Mouse (Mus musculus) CH12F3 (cell line): Measurements from ENCODE around the gene C2.

Experiments
- in situ Hi-C: fragments of 300-500 bp; cut with MboI; formaldehyde crosslinking; loops from 2 replicates; pipeline ENCODE4 v1.14.3; 2020; ENCODE audit warnings: low sequenced_read_pairs

The C2 gene

DNA sequence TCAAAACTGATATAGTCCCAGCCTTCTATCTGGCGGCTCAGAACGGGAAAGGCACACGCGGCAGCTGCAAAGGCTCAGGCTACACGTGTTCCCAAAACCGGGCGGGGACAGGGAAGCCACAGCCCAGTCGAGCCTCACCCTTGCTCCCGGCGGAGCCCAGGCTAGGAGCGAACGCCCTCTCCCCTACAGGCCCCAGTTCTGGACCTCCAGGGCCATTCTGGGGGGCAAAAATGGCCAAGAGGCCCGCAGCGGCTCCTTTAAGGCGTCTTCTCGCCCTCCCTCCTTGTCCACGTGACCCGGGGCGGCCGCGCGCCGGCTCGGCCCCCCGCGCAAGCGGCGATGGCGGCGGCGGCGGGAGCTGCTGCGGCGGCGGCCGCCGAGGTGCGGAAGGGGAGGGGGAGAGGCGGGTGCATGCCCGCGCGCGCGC is at the start of gene C2, which contains the start of gene Ehmt2:
Gene C2, minus strand, starts transcription at position 106 of the 427 bp plus-strand sequence.
Gene Ehmt2, plus strand, starts transcription at position 310 of the 427 bp plus-strand sequence.
- in situ Hi-C loops: no loop called here

DNA sequence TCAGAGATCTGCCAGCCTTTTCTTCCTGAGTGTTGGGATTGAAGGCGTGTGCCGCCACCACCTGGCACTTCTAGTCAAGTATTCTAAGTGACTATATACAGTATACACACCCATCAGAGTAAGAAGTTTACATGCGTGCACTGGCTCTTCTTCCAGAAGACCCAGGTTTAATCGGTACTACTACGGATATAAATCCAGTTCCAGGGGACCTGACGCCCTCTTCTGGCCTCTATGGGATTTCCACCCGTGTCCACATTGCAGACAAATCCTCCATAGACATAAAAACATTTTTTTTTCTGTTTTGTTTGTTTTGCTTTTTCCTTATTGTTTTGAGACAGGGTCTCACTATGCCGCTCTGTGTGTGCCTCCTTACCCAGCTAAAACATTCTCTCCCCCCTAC is 49.5 kb upstream of the C2 start:
- in situ Hi-C loops: loop anchor here (5.0 kb wide), 1 partner anchor 90 kb away; no protein-coding TSS in a partner anchor

DNA sequence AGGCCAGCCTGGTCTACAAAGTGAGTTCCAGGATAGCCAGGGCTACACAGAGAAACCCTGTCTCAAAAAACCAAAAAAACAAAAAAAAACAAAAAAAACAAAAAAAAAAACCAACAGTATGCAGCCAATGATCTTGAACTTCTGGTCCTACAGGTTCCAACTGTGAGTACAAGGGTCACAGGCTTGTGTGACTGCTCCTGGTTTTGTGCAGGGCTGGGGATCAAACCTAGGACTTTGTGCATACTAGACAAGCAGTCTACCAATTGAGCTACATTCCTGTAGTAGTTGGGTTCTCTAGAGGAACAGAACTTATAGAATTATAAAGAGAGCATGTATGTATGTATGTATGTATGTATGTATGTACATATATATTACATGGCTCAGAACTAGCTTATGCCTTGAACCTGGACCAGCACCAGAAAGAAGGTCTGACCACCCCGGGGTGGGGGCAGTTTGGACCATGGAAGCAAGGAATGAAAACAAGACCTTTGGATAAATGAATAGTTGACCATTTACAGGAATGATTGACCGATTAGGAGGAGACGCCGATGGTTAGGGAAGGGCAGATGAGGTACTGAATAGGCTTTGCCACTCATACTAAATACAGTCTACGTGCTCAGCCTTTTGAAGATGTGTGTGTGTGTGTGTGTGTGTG is 48.5 kb upstream of the C2 start:
- in situ Hi-C loops: loop anchor here (5.0 kb wide), 1 partner anchor 89 kb away; no protein-coding TSS in a partner anchor

DNA sequence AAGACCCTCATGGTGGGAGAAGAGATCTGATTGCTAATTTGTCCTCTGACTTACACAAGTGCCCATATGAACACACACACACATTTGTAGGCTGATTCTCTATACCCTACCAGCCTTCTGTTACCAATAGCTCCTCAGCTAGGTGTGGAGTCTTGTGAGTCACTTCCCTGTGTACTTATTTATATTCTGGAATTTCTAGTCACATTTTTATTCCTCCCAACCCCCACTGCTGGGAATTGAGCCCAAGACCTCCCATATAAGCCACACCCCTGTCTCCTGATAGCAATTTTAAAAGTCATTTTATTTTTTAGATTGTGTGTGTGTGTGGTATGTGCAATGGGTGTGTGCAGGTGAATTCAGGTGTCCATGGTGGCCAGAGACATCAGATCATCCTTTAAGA is 46.3 kb upstream of the C2 start:
- in situ Hi-C loops: no loop called here

DNA sequence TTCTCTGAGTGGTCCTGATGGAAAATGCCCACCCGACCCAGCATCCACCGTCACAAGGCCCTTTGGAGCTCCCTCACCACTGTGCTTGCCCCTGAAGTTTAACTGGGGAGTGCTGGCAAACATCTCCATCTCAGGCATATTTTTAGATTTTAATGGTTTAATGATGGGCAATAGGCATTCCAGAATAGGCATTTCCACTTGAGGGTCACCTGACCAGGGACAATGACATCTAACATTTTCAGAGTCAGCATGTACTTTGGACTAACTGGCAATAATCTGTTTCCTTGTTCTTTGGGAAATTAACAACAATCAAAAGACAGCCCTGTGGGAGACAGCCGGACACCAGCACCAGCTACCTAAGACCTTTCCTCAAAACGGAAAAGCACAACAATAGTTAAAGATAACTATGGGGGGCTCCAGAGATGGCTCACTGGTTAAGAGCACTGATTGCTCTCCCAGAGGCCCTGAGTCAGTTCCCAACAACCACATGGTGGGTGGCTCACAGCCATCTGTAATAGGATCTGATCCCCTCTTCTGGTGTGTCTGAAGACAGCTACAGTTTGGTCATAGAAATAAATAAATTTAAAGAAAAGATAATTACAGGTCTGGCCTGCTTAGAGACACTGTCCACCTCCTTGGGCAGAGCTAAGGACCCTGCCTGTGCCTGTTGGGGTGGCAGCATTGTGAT is 45.2 kb upstream of the C2 start:
- in situ Hi-C loops: no loop called here

DNA sequence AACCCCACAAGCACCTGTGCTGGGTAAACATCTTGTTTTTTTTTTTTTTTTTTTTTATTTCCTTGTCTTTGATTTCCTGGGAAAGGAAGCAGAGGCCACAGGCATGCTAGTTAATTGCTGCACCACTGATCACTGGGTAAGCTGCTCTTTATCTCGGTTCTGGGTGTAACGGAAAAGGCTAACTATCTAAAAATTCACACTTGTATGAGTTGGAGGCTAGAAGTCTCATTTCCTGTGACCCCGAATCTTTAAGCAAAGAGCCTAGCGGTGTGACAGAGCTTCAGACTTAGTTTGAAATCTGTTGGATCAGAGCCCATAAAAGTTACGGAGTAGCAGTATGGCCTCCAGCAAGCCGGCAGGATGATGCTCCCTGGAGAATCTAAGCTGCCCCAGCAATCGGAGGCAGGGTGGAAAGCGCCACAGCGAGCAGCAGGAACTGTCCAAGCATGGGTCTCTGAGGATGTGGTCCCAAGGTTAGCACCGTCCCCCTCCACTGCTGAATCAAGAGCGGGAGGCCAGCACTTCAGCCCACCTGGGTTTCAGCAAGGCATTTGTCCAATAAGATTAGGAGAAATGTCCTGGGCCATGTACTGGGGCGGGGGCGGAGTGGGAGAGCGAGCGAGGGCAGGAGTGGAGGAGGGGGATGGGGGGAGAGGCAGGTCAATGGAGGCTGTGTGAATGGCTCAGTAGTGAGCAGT is 43.4 kb upstream of the C2 start:
- in situ Hi-C loops: no loop called here

DNA sequence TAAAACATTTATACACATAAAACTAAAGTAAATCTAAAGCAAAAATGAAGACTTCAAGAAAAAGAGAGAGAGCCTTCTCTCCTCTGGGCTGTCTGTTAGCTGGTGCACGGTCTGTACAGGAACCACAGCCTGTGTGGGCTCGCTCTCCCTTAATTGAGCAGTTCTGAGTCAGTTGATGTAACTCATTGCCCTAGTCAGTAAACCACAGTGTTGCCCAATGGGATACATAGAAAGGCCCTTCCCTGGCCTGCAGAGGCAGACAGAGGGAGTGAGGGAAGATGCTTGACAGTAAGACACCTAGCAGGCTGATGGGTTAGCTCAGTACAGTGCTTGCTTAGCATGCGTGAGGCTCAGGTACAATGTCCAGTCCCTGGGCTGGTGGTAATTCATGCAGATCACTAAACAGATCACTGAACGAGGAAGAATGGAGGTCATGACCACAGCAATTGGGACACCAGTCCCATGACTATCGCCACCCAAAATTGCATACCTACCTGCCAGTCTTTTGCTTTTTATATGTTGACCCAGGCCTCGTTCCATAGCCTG is 40.0 kb upstream of the C2 start:
- in situ Hi-C loops: no loop called here

DNA sequence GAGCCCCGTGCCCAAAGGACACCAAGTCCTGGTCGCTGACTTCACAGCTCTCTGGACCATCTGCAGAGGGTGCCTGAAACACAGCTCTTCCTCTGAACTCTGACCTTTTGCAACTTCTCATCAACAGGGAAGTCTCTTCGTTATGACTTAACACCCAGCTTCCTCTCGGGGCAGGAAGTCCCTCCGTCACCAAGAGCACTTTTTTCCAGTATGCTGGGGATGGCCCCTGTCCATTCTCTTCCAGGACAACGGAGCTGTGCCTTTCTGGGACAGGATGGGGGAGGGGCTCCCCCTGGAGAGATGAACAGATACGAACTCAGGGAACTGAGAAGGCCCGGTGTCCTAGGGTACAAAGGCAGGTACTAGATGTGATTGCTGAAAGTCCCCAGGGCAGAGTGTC is 36.8 kb upstream of the C2 start:
- in situ Hi-C loops: no loop called here

DNA sequence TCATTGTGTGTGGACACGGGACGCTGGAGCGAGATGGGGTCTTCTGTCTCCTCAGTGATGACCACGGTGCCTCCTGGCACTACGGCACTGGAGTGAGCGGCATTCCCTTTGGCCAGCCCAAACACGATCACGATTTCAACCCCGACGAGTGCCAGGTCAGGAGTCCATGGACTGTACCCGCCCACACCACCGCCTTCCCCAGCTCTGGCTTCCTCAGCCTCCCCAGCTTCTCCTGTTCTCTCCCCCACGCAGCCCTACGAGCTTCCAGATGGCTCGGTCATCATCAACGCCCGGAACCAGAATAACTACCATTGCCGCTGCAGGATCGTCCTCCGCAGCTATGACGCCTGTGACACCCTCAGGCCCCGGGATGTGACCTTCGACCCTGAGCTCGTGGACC is 36.0 kb upstream of the C2 start:
- in situ Hi-C loops: no loop called here

DNA sequence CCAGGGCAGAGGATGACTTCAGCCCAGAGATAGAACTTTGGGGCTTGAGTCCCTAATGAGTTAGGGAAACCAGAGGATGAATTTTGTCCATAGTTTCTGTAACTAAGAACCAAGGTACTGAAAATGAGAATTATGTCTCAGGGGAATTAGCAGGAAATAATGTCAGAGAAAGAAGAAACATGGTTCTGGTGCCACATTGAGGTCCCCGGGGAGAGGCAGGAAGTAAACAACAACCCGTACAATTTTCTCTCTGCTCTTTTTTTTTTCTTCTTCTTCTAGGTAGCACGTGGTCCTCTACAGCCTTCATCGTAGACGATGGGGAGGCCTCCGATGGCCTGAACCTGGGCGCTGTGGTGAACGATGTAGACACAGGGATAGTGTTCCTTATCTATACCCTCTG is 34.2 kb upstream of the C2 start:
- in situ Hi-C loops: no loop called here

DNA sequence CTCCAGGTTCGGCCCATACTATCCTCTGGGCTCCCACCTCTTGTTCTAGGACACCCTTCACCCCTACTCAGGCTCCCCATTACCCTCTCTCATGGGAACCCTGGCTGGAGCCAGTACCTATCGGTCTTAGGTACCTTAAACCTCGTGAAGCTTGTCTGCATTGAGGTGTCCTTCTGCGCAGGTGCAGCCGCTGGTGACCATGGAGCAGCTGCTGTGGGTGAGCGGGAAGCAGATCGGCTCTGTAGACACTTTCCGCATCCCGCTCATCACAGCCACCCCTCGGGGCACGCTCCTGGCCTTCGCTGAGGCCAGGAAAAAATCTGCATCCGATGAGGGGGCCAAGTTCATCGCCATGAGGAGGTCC is 33.7 kb upstream of the C2 start:
- in situ Hi-C loops: no loop called here

DNA sequence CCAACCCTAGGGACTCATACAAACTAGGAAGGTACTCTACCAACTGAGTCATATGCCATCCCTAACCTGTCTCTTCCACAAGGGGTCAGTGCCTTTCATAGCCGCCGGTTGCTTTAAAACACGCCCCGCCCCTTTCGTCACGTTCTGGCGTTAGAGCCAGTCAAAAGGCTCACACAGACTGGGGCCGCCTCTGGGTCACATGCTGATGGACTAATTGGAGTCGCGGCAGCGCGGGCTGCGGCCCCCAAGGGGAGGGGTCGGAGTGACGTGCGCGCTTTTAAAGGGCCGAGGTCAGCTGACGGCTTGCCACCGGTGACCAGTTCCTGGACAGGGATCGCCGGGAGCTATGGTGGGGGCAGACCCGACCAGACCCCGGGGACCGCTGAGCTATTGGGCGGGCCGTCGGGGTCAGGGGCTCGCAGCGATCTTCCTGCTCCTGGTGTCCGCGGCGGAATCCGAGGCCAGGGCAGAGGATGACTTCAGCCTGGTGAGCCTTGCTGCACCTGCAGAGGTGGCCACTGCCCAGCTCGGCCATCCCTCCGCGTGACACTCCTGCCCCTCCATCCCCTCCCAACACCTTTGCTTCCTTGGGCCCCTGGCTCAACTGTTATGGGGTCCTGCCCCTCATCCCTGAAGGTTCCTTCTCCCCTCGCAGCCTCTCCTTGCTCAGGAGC is 33.1 kb upstream of the C2 start, which contains the start of gene Neu1:
Gene Neu1, plus strand, starts transcription at position 193 of the 674 bp plus-strand sequence.
- in situ Hi-C loops: no loop called here

DNA sequence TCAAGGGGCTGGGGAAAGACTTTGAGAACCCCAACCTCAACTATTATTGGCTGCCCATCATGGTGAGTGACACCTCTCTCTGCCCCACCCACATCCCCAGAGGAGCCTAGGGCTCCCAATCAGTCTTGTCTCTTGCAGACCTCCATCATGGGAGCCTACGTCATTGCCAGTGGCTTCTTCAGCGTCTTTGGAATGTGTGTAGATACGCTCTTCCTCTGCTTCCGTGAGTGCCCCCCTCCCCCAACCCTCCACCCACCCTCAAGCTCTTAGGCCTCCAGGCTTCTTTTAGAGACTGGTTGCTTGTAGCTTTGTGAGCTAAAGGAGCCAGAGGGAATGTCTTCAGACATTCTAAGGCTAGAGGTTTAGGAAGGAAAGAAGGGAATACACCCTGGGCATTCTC is 30.8 kb upstream of the C2 start:
- in situ Hi-C loops: no loop called here

DNA sequence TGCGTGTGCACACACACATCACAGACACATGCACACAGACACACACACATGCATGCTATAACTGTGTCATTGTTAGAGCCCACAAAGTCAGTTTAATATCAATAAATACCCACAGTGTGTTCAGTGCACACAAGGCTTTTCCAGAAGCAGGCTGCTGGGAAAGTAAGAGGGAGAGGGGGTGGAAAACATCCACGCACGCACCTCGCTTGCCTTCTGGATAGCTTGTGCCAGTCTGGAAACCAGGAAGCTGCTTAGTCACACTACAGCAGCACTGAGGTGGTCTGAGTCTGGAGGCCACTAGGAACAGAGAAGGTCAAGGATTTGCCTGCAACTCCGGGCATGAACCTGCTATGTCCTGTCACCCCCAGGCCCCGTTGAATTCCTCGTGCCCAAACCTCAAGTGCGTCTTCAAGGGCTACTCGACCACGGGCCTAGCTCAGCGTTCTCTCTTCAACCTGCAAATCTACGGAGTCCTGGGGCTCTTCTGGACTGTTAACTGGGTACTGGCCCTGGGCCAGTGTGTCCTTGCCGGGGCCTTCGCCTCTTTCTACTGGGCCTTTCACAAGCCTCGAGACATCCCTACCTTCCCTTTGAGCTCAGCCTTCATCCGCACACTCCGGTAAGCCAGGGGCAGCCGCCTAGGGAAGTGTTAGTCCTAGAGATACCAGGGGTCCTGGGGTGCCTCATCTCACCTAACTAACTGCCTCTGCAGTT is 29.4 kb upstream of the C2 start:
- in situ Hi-C loops: no loop called here

DNA sequence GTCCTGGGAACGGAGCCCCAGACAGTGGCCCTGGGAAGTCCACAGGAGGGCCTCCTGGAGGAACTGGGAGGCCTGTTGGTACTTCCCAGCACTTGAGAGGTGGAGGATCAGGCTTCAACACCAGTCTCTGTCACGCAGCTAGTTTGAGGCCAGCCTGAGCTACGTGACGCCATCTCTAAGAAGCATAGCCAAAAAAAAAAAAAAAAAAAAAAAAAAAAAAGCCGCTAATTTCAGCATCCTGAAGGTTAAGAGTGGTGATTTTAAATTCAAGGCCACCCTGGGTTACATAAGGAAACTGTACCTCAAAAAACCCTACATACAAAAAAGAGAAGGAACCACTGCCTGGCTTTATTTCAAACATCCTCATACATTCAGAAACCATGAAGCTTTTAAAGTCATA is 26.2 kb upstream of the C2 start:
- in situ Hi-C loops: no loop called here

DNA sequence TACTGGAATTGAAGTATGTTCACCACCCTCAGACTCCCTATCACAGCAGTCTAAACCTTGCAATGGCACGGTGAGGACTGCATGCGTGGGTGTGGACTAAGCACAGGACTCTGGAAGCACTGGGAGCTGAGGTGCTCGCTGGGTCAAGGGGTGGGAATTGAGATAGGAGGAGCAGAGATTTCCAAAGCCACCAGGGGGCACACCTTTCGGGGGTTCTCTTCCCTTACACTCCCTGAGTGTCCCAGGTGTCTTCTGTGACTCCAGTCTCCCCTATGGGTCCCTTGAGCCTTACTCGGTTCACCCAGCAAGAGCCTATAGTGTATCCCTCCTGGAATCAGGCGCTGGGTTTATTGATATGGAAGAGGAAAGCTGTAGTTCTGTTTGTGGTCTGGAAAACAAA is 24.9 kb upstream of the C2 start:
- in situ Hi-C loops: no loop called here

DNA sequence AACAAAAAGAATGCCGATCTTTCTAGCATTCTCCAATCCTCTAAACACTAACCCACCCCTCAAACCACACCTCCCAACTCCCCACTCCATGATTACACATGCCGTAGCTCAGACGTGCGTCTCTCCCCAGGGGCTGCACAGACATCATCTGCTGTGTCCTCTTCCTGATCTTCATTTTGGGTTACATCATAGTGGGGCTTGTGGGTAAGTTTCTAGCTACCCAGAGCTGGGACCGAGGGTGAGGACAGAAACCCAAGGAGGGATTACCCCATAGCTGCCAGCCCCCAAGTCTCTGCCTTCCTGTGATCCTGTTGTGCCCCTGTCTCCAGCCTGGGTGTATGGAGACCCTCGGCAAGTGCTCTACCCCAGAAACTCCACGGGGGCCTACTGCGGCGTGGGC is 19.1 kb upstream of the C2 start:
- in situ Hi-C loops: no loop called here

DNA sequence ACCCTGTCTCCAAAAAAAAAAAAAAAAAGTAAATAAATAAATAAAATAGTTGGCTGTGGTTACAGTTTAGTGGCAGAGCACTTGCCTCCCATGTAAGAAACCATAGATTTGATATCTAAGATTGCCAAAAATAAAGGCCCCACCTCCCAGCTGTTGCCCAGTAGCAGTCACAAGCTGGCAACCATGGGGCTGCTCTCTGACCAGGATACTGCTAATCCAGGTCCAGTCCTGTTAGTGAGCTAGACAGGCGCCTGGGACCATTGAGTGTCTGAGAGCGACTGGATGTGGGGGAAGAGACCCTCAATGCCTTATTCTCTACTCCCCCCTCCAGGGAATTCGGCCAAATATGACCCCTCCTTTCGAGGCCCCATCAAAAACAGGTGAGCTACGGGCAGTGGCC is 18.3 kb upstream of the C2 start:
- in situ Hi-C loops: no loop called here

DNA sequence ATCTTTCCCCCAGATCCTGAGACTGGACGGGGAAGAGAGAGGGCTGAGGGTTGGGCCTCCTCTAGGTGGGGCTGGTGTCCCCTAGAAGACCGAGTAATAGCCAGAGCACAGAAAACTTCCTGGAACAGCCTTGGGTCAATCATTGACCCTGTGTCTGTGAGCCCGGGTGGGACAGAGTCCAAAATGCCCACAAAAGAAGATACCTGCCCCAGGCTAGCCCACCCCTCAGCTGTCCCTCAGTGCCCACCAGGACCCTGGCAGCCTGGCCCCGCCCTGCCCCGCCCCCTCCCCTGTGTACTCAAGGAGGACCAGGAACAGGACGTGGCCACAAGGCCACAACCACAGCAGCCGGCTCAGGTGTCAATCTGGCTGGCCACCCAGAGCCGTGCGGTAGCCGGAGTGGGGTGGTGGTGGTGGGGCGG is 17.4 kb upstream of the C2 start:
- in situ Hi-C loops: no loop called here

DNA sequence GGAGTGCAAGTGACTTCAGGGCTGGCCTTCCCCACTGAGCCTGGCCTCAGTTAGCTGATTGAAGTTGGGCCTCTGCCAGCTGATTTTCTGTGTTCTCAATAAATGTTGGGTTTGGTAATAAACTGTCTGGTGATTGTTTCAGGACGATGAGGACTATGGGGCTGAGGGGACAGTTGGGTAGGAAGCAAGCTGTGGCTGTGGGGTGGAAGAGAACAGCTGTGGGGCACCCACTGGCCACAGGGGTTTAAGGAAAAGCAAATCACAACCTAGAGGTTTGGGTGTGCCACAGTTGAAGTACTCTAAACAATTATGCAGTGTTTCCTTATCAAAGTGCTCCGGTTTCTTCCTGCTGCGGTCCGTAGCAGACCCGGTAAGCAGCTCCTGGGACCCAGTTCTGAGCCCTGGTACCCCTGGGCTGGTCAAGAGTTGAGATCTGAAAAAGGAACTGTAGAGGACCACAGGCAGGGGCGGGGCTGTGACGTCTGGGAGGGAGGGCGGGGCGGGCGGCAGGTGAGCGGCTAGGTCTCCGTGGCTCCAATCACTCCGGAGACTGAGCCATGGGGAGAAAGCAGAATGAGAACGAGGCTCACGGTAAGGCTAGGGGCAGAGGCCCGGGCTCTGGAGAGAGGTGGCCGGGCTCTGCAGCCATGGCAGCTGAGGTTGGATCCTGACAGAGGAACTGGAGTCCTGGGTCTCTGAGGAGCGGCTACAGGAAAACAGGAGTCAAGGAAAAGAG is 16.0 kb upstream of the C2 start, which contains the start of gene Slc44a4:
Gene Slc44a4, plus strand, starts transcription at position 537 of the 736 bp plus-strand sequence.
- in situ Hi-C loops: no loop called here
